Mouse (Mus musculus): ENCODE data around the gene Spef2.

Spef2 gene

GRCm38 (mm10) chr15:9548951-9549350 lies 199.7 kb downstream of the Spef2 start:
- no peak for ATAC-seq (ENCODE audit: low TSS enrichment)

GRCm38 (mm10) chr15:9535200-9535599 lies 213.5 kb downstream of the Spef2 start:
- no peak for ATAC-seq (ENCODE audit: low TSS enrichment)

GRCm38 (mm10) chr15:9533356-9533902 lies 215.2 kb downstream of the Spef2 start:
- no peak for ATAC-seq (ENCODE audit: low TSS enrichment)

- no peak for ATAC-seq (ENCODE audit: low TSS enrichment)
Measured at GRCm38 (mm10) chr15:9530076-9530475, 218.6 kb downstream of the Spef2 start, which contains the start of gene Il7r. Gene Il7r, minus strand, starts transcription at chr15:9530176.

- ATAC-seq (ENCODE audit: low TSS enrichment), result no peak
Measured at GRCm38 (mm10) chr15:9529646-9530045, 219.0 kb downstream of the Spef2 start.
